Mouse (Mus musculus): ENCODE measurements around the gene Gm20388. TPM values are rescaled to one million over a fixed set of nuclear protein-coding genes. Genes with fewer than 3 reads are reported as not detected.

Gm20388 gene
- polyA plus RNA-seq, 1 experiment from 2014 or later: not detected

GRCm38 (mm10) chr8:120588908-120589771 lies 678.5 kb downstream of the Gm20388 start, which contains the start of gene Gins2:
Gins2 (minus strand) TSS chr8:120589304.
- Histone ChIP-seq H3K27me3 (ENCODE audit: control insufficient read depth, insufficient read depth, low read length) (no peaks in the 10 kb centered on the region), H3K4me2 (peak within 1 kb of the TSS; percentile 89), H3K27ac (ENCODE audit: low read depth, low read length) (no peak within 1 kb of the TSS; the same call in 1 of the 2 replicates), H3K9ac (ENCODE audit: low read length) (peak within 1 kb of the TSS; percentile 80), H3K4me1 (ENCODE audit: control insufficient read depth, insufficient read depth, low read length) (peaks cover 8% of the 10 kb centered on the region), H3K36me3 (ENCODE audit: control insufficient read depth, insufficient read depth, low read length) (peaks cover 2% of the 10 kb centered on the region; the same call in 1 of the 2 replicates), H3K9me3 (ENCODE audit: control insufficient read depth, low read length) (no peaks in the 10 kb centered on the region), H3K4me3 (ENCODE audit: low read depth, low read length) (peak within 1 kb of the TSS; percentile 68)
- DNase-seq (ENCODE audit: low spot score, missing footprints) (peak; percentile 100), ATAC-seq (ENCODE audit: low FRiP score) (peak; percentile 99)
- under 1% methylated on average over 67 of the region's 67 CpGs for WGBS

GRCm38 (mm10) chr8:120589921-120590320 lies 679.3 kb downstream of the Gm20388 start:
- peak overlapping the region; percentile 46 for H3K9ac ChIP-seq (ENCODE audit: low read length)
- ATAC-seq (ENCODE audit: low FRiP score) (no peak), DNase-seq (ENCODE audit: low spot score, missing footprints) (no peak)
- 0 out of 2 replicates have a peak, but pooled peaks cover 2% of the 10 kb centered on the region for H3K9me3 ChIP-seq (ENCODE audit: control insufficient read depth, low read length)
- H3K27ac ChIP-seq (ENCODE audit: low read depth, low read length): no peak overlapping the region
- peak overlapping the region; percentile 49 for H3K4me2 ChIP-seq
- peaks cover 8% of the 10 kb centered on the region for H3K4me1 ChIP-seq (ENCODE audit: control insufficient read depth, insufficient read depth, low read length)
- no peaks in the 10 kb centered on the region for H3K27me3 ChIP-seq (ENCODE audit: control insufficient read depth, insufficient read depth, low read length)
- H3K4me3 ChIP-seq (ENCODE audit: low read depth, low read length): peak overlapping the region; percentile 38
- 57% methylated on average over 2 of the region's 2 CpGs for WGBS
- no peaks in the 10 kb centered on the region; the same call in 1 of the 2 replicates for H3K36me3 ChIP-seq (ENCODE audit: control insufficient read depth, insufficient read depth, low read length)

GRCm38 (mm10) chr8:120591587-120592292 lies 681.1 kb downstream of the Gm20388 start:
- ATAC-seq (ENCODE audit: low FRiP score) (no peak), DNase-seq (ENCODE audit: low spot score, missing footprints) (no peak)
- Histone ChIP-seq H3K4me1 (ENCODE audit: control insufficient read depth, insufficient read depth, low read length) (peaks cover 8% of the 10 kb centered on the region), H3K4me3 (ENCODE audit: low read depth, low read length) (no peak overlapping the region), H3K9me3 (ENCODE audit: control insufficient read depth, low read length) (0 out of 2 replicates have a peak, but pooled peaks cover 2% of the 10 kb centered on the region), H3K9ac (ENCODE audit: low read length) (no peak overlapping the region), H3K27ac (ENCODE audit: low read depth, low read length) (no peak overlapping the region), H3K36me3 (ENCODE audit: control insufficient read depth, insufficient read depth, low read length) (no peaks in the 10 kb centered on the region), H3K27me3 (ENCODE audit: control insufficient read depth, insufficient read depth, low read length) (no peaks in the 10 kb centered on the region), H3K4me2 (no peak overlapping the region)
- WGBS: 85% methylated on average over 10 of the region's 10 CpGs

GRCm38 (mm10) chr8:120594571-120594970 lies 683.9 kb downstream of the Gm20388 start:
- H3K36me3 ChIP-seq (ENCODE audit: control insufficient read depth, insufficient read depth, low read length): no peaks in the 10 kb centered on the region
- no peak overlapping the region for H3K9ac ChIP-seq (ENCODE audit: low read length)
- 0 out of 2 replicates have a peak, but pooled peaks cover 2% of the 10 kb centered on the region for H3K27me3 ChIP-seq (ENCODE audit: control insufficient read depth, insufficient read depth, low read length)
- ATAC-seq (ENCODE audit: low FRiP score) (no peak), DNase-seq (ENCODE audit: low spot score, missing footprints) (no peak)
- 0 out of 2 replicates have a peak, but pooled peaks cover 2% of the 10 kb centered on the region for H3K9me3 ChIP-seq (ENCODE audit: control insufficient read depth, low read length)
- no peak overlapping the region for H3K27ac ChIP-seq (ENCODE audit: low read depth, low read length)
- no peak overlapping the region for H3K4me3 ChIP-seq (ENCODE audit: low read depth, low read length)
- H3K4me1 ChIP-seq (ENCODE audit: control insufficient read depth, insufficient read depth, low read length): peaks cover 9% of the 10 kb centered on the region
- H3K4me2 ChIP-seq: no peak overlapping the region
- WGBS: 87% methylated on average over 5 of the region's 5 CpGs

- no peak overlapping the region for H3K9ac ChIP-seq (ENCODE audit: low read length)
- H3K27ac ChIP-seq (ENCODE audit: low read depth, low read length): no peak overlapping the region
- H3K4me2 ChIP-seq: no peak overlapping the region
- DNase-seq (ENCODE audit: low spot score, missing footprints) (peak; percentile 98), ATAC-seq (ENCODE audit: low FRiP score) (no peak)
- no peak overlapping the region for H3K4me3 ChIP-seq (ENCODE audit: low read depth, low read length)
- WGBS: 12% methylated on average over 5 of the region's 5 CpGs
- 0 out of 2 replicates have a peak, but pooled peaks cover 2% of the 10 kb centered on the region for H3K9me3 ChIP-seq (ENCODE audit: control insufficient read depth, low read length)
- H3K4me1 ChIP-seq (ENCODE audit: control insufficient read depth, insufficient read depth, low read length): peaks cover 3% of the 10 kb centered on the region; the same call in 1 of the 2 replicates
- 0 out of 2 replicates have a peak, but pooled peaks cover 2% of the 10 kb centered on the region for H3K27me3 ChIP-seq (ENCODE audit: control insufficient read depth, insufficient read depth, low read length)
- H3K36me3 ChIP-seq (ENCODE audit: control insufficient read depth, insufficient read depth, low read length): no peaks in the 10 kb centered on the region
Measured at GRCm38 (mm10) chr8:120595963-120596362, 685.3 kb downstream of the Gm20388 start.

GRCm38 (mm10) chr8:120598579-120598978 lies 687.9 kb downstream of the Gm20388 start:
- H3K4me3 ChIP-seq (ENCODE audit: low read depth, low read length): no peak overlapping the region
- H3K9me3 ChIP-seq (ENCODE audit: control insufficient read depth, low read length): 0 out of 2 replicates have a peak, but pooled peaks cover 2% of the 10 kb centered on the region
- no peak overlapping the region for H3K4me2 ChIP-seq
- H3K4me1 ChIP-seq (ENCODE audit: control insufficient read depth, insufficient read depth, low read length): peaks cover 13% of the 10 kb centered on the region
- 0 out of 2 replicates have a peak, but pooled peaks cover 2% of the 10 kb centered on the region for H3K27me3 ChIP-seq (ENCODE audit: control insufficient read depth, insufficient read depth, low read length)
- H3K27ac ChIP-seq (ENCODE audit: low read depth, low read length): no peak overlapping the region
- DNase-seq (ENCODE audit: low spot score, missing footprints) (no peak), ATAC-seq (ENCODE audit: low FRiP score) (no peak)
- no peak overlapping the region for H3K9ac ChIP-seq (ENCODE audit: low read length)
- H3K36me3 ChIP-seq (ENCODE audit: control insufficient read depth, insufficient read depth, low read length): no peaks in the 10 kb centered on the region
- WGBS: 36% methylated on average over 24 of the region's 24 CpGs

GRCm38 (mm10) chr8:120599504-120599903 lies 688.9 kb downstream of the Gm20388 start:
- no peak for ATAC-seq (ENCODE audit: low FRiP score)
- no peak overlapping the region for H3K4me2 ChIP-seq
- no peak overlapping the region for H3K4me3 ChIP-seq (ENCODE audit: low read depth, low read length)
- peak; percentile 92 for DNase-seq (ENCODE audit: low spot score, missing footprints)
- H3K36me3 ChIP-seq (ENCODE audit: control insufficient read depth, insufficient read depth, low read length): no peaks in the 10 kb centered on the region
- no peak overlapping the region for H3K27ac ChIP-seq (ENCODE audit: low read depth, low read length)
- H3K27me3 ChIP-seq (ENCODE audit: control insufficient read depth, insufficient read depth, low read length): 0 out of 2 replicates have a peak, but pooled peaks cover 2% of the 10 kb centered on the region
- 52% methylated on average over 7 of the region's 7 CpGs for WGBS
- H3K4me1 ChIP-seq (ENCODE audit: control insufficient read depth, insufficient read depth, low read length): peaks cover 13% of the 10 kb centered on the region
- no peak overlapping the region for H3K9ac ChIP-seq (ENCODE audit: low read length)
- 0 out of 2 replicates have a peak, but pooled peaks cover 1% of the 10 kb centered on the region for H3K9me3 ChIP-seq (ENCODE audit: control insufficient read depth, low read length)

- Histone ChIP-seq H3K9ac (ENCODE audit: low read length) (no peak overlapping the region), H3K36me3 (ENCODE audit: control insufficient read depth, insufficient read depth, low read length) (no peaks in the 10 kb centered on the region), H3K9me3 (ENCODE audit: control insufficient read depth, low read length) (no peaks in the 10 kb centered on the region), H3K27me3 (ENCODE audit: control insufficient read depth, insufficient read depth, low read length) (0 out of 2 replicates have a peak, but pooled peaks cover 2% of the 10 kb centered on the region), H3K4me3 (ENCODE audit: low read depth, low read length) (no peak overlapping the region), H3K4me1 (ENCODE audit: control insufficient read depth, insufficient read depth, low read length) (peaks cover 13% of the 10 kb centered on the region), H3K4me2 (no peak overlapping the region), H3K27ac (ENCODE audit: low read depth, low read length) (no peak overlapping the region)
- 36% methylated on average over 6 of the region's 6 CpGs for whole genome bisulfite sequencing
- ATAC-seq (ENCODE audit: low FRiP score) (peak; percentile 61), DNase-seq (ENCODE audit: low spot score, missing footprints) (no peak)
Measured at GRCm38 (mm10) chr8:120602672-120603071, 692.0 kb downstream of the Gm20388 start.

All from midbrain, embryonic 11.5 days (tissue).